Mouse (Mus musculus) liver, postnatal 0 days (tissue): ENCODE results near the gene Fn1. TPM values are rescaled to one million over a fixed set of nuclear protein-coding genes. Genes with fewer than 3 reads are reported as not detected.

Experiments used
- ATAC-seq: fragments of 200-750 bp; cut with Nextera tagmentation; 2 replicates; pipeline ENCODE4 v1.8.0; 2017; ENCODE audit warnings: mild to moderate bottlenecking, moderate library complexity
- DNase-seq: peaks from one replicate; pipeline ENCODE4 v3.0.0-alpha.2; 2016
- H3K27ac ChIP-seq: fragments of 300-500 bp; sonication (generic); 2 replicates; pipeline ENCODE4 v1.5.1; 2014; ENCODE audit warnings: antibody characterized with exemption, moderate library complexity, mild to moderate bottlenecking, low read depth
- H3K27me3 ChIP-seq: fragments of 300-500 bp; sonication (generic); 2 replicates; pipeline ENCODE4 v1.6.1; 2014; ENCODE audit warnings: low read length, control low read depth, mixed read lengths; ENCODE audit not compliant: insufficient read depth
- H3K36me3 ChIP-seq: fragments of 300-500 bp; sonication (generic); replicated peaks from 2 replicates; pipeline ENCODE4 v1.6.1; 2014; ENCODE audit warnings: mild to moderate bottlenecking, control low read depth, low read length, moderate library complexity, mixed read lengths; ENCODE audit not compliant: insufficient read depth
- H3K4me1 ChIP-seq: fragments of 300-500 bp; sonication (generic); 2 replicates; pipeline ENCODE4 v1.6.1; 2014; ENCODE audit warnings: antibody characterized with exemption, mild to moderate bottlenecking, control low read depth; ENCODE audit not compliant: insufficient read depth
- H3K4me2 ChIP-seq: fragments of 300-500 bp; sonication (generic); 2 replicates; pipeline ENCODE4 v1.6.1; 2014; ENCODE audit warnings: low read depth, mild to moderate bottlenecking, low read length, moderate library complexity, mixed read lengths
- H3K4me3 ChIP-seq: fragments of 300-500 bp; sonication (generic); 2 replicates; pipeline ENCODE4 v1.5.1; 2014; ENCODE audit warnings: low read depth, low read length
- H3K9ac ChIP-seq: fragments of 300-500 bp; sonication (generic); replicated peaks from 2 replicates; pipeline ENCODE4 v1.6.1; 2014; ENCODE audit warnings: mild to moderate bottlenecking, moderate library complexity
- H3K9me3 ChIP-seq: fragments of 300-500 bp; sonication (generic); 2 replicates; pipeline ENCODE4 v1.6.1; 2016; ENCODE audit warnings: mild to moderate bottlenecking, control low read depth, low read length, mixed read lengths
- CTCF ChIP-seq: sonication (generic); IDR thresholded peaks from 2 replicates; pipeline ENCODE4 v1.5.1; 2016; ENCODE audit warnings: antibody characterized with exemption, low read depth
- EP300 ChIP-seq: IDR thresholded peaks from 2 replicates; pipeline ENCODE4 v1.6.1; 2016; ENCODE audit warnings: antibody characterized with exemption, low read depth, mild to moderate bottlenecking
- WGBS: fragments of 180-500 bp; shearing (Covaris S2); extraction: QIAGEN DNeasy Blood & Tissue Kit; methylation state at CpG from one replicate; pipeline ENCODE4 v1.1.7; 2014; ENCODE audit not compliant: insufficient replicate concordance; 5-methylcytosine and 5-hydroxymethylcytosine counted together
- polyA plus RNA-seq: library from polyadenylated mRNA; unstranded; fragments of >200 nt; fragmentation: Nextera tagmentation; extraction: Ambion mirVana; gene quantifications from 2 replicates; pipeline ENCODE4 v1.2.1, GENCODE M21; 2015

Fn1 gene
- polyA plus RNA-seq, 1 experiment from 2014 or later, result 450 TPM

DNA sequence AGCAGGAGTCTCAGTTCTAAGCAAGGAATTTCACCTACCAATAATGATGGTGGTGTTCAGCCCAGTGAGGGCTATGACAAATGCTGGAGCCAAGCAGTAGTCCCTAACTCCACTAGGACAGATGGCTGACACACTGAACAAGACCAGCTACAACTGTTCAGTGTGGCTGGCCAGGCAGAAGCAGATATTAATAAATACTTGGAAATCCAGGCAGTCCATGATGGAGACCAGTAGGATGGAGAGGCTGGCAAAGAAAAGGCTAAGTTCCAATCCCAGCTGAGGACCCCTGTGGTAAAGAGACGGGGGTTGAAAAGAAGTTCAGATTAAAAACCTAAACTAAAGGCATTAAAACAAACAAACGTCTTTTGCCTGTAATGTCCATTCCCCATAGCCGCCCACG, 113.4 kb downstream of the Fn1 start:
- Histone ChIP-seq H3K9me3 (no peaks in the 10 kb centered on the region), H3K36me3 (no peaks in the 10 kb centered on the region), H3K4me2 (no peak overlapping the region), H3K4me1 (no peaks in the 10 kb centered on the region), H3K9ac (no peak overlapping the region), H3K4me3 (no peak overlapping the region), H3K27me3 (no peaks in the 10 kb centered on the region), H3K27ac (no peak overlapping the region)
- ATAC-seq (no peak), DNase-seq (no peak)
- WGBS, result 76% methylated on average over 4 of the region's 4 CpGs
- TF ChIP-seq EP300 (no peak), CTCF (no peak)

Other genes with a start within 250 kb of the Fn1 start
- not detected in 2 replicates for gene Abca12, start 238.3 kb downstream of the Fn1 start, polyA plus RNA-seq
- 19.1 and 22.2 TPM in 2 replicates for gene Atic, start 96.0 kb downstream of the Fn1 start, polyA plus RNA-seq